Mouse (Mus musculus) lung, postnatal 14 days (tissue): ENCODE data around the gene Spats2l.
A peak's percentile ranks its signal among the peaks of the same experiment; 100 is the strongest.

Source experiments
- DNase-seq: peaks from one replicate; pipeline ENCODE4 v3.0.0; 2021

Spats2l gene

GRCm38 (mm10) chr1:57774001-57774667 is at the start of gene Spats2l:
TSS of gene Spats2l (plus strand) at chr1:57774162.
- peak; percentile 33 for DNase-seq

- no peak for DNase-seq
These were observed 48.7 kb upstream of the Spats2l start for GRCm38 (mm10) chr1:57725268-57725667.

GRCm38 (mm10) chr1:57735877-57736276 is 38.1 kb upstream of the Spats2l start:
- DNase-seq = no peak

- peak; percentile 5 for DNase-seq
These were observed 32.2 kb upstream of the Spats2l start for GRCm38 (mm10) chr1:57741740-57742139.

- DNase-seq = no peak
These were observed 31.7 kb upstream of the Spats2l start for GRCm38 (mm10) chr1:57742266-57742665.

GRCm38 (mm10) chr1:57751781-57752180 is 22.2 kb upstream of the Spats2l start:
- DNase-seq = no peak

- DNase-seq = no peak
These were observed 7.6 kb upstream of the Spats2l start for GRCm38 (mm10) chr1:57766396-57766795.

GRCm38 (mm10) chr1:57773326-57773725 is 636 bp upstream of the Spats2l start:
- no peak for DNase-seq

- DNase-seq = peak; percentile 68
These were observed 920 bp downstream of the Spats2l start for GRCm38 (mm10) chr1:57774668-57775495.

- peak; percentile 16 for DNase-seq
These were observed 1.5 kb downstream of the Spats2l start for GRCm38 (mm10) chr1:57775496-57775790.

GRCm38 (mm10) chr1:57776671-57777281 is 2.8 kb downstream of the Spats2l start:
- DNase-seq = no peak

GRCm38 (mm10) chr1:57784300-57784699 is 10.3 kb downstream of the Spats2l start:
- no peak for DNase-seq

- no peak for DNase-seq
These were observed 15.9 kb downstream of the Spats2l start for GRCm38 (mm10) chr1:57789831-57790230.

GRCm38 (mm10) chr1:57792212-57792611 is 18.2 kb downstream of the Spats2l start:
- DNase-seq = no peak

GRCm38 (mm10) chr1:57795838-57796237 is 21.9 kb downstream of the Spats2l start:
- DNase-seq = no peak

- DNase-seq = no peak
These were observed 25.4 kb downstream of the Spats2l start for GRCm38 (mm10) chr1:57799398-57799797.

- no peak for DNase-seq
These were observed 26.9 kb downstream of the Spats2l start for GRCm38 (mm10) chr1:57800846-57801245.

- DNase-seq = no peak
These were observed 32.2 kb downstream of the Spats2l start for GRCm38 (mm10) chr1:57806126-57806525.

- DNase-seq = no peak
These were observed 33.9 kb downstream of the Spats2l start for GRCm38 (mm10) chr1:57807882-57808281.

- DNase-seq = no peak
These were observed 36.3 kb downstream of the Spats2l start for GRCm38 (mm10) chr1:57810221-57810620.

- no peak for DNase-seq
These were observed 43.1 kb downstream of the Spats2l start for GRCm38 (mm10) chr1:57817103-57817502.

- peak; percentile 7 for DNase-seq
These were observed 46.6 kb downstream of the Spats2l start for GRCm38 (mm10) chr1:57820428-57820997.

- no peak for DNase-seq
These were observed 51.2 kb downstream of the Spats2l start for GRCm38 (mm10) chr1:57824966-57825759.
